ENCODE assay signal across 8 mouse cellular contexts in the genomic region with DNA sequence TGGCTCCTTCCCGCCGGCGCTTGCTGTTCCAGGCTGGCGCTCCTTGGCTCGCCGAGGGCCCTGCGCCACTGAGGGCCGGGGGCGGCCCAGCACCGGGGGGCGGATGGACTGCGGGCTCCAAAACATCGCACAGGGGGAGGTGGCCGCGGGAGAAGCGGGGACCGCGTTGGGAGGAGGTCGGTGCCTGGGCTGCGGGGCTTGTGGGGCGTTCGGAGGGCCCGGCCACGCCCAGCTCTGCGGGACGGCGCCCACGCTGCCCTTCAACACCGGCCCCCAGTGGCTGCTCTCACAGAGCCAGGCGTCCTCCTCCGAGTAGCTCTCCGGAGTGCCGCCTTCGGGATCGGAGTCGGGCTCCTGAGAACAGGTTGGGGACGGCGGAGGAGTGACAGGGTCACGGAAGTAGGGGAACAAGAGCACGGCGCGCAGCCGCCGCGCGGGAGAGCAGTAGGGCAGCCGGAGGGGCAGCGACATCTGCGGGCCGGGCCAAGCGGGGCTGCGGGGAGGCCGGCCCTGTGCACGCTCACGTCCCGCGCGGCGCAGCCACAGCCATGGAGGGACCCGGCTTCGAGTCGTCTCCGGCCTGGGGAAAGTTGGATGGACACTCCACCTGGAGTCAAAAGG. TPM values are rescaled to one million over a fixed set of nuclear protein-coding genes. Genes with fewer than 3 reads are reported as not detected.
DNase-seq lines count a peak whose midpoint lies in the region; ATAC-seq and TF ChIP-seq lines count a peak whose summit lies in the region.

No protein-coding gene starts in this region.

- peak overlapping the region; percentile 89 for H3K4me3 ChIP-seq in E14TG2a.4 (replicated peaks; ENCODE audit: low read length)

- 0 out of 2 replicates have a peak, but pooled peaks cover 1% of the 10 kb centered on the region for H3K9me3 ChIP-seq in E14TG2a.4 (ENCODE audit: low read length)

- H3K36me3 ChIP-seq in E14TG2a.4 (ENCODE audit: insufficient read depth, low read length): no peaks in the 10 kb centered on the region

- DNase-seq in 3134 (ENCODE audit: extremely low read depth, insufficient read length, low spot score): peak; percentile 92
- peak; percentile 23 for DNase-seq in embryo, embryonic 11.5 days (ENCODE audit: low read depth, low spot score)
- peak; percentile 44 to 79 for DNase-seq in gastrocnemius, postnatal 4 days (ENCODE audit: low spot score in 2 of 2)
- peak; percentile 40 to 64 for DNase-seq in left cerebral cortex, adult 18-20 months (ENCODE audit: low spot score in 2 of 2)
- DNase-seq in right cerebral cortex, postnatal 14 days: peak; percentile 55
- DNase-seq in urinary bladder, postnatal 36 days (ENCODE audit: low spot score in 2 of 2): peak; percentile 53 to 70

- ATAC-seq in megakaryocyte, adult 5-6 weeks (ENCODE audit: poor library complexity, severe bottlenecking): peak; percentile 51

- H3K27me3 ChIP-seq in E14TG2a.4 (ENCODE audit: insufficient read depth, low read length): peaks cover 31% of the 10 kb centered on the region

- no peak for TF ChIP-seq CTCF in E14TG2a.4 (conservative IDR thresholded peaks at IDR 0.05; ENCODE audit: low read length)

- peaks cover 25% of the 10 kb centered on the region for H3K4me1 ChIP-seq in E14TG2a.4 (replicated peaks; ENCODE audit: low read depth, low read length)

RNA-seq across cellular contexts. Expression of a gene that starts 0.6 kb away (rescaled TPM):
- total RNA-seq in gastrocnemius, postnatal 4 days (2021): 1 to 10 TPM; 2.4 to 2.9 TPM
- total RNA-seq in left cerebral cortex, adult 18-20 months (2021): under 1 TPM in 1 of 2 experiments, not detected in 1; 0.47 TPM
- total RNA-seq in megakaryocyte, adult 5-6 weeks (2015): 0.98 and 2.9 TPM in 2 replicates
- total RNA-seq in megakaryocyte, adult 5-6 weeks (2017): 3.0 and 4.6 TPM in 2 replicates

RNA-seq across cellular contexts. Expression of a gene that starts 20.4 kb away (rescaled TPM):
- total RNA-seq in gastrocnemius, postnatal 4 days (2021): 10 to 100 TPM; 30.4 to 35.9 TPM
- total RNA-seq in left cerebral cortex, adult 18-20 months (2021): 1 to 10 TPM; 5.9 to 6.8 TPM
- 5.3 and 7.5 TPM in 2 replicates for total RNA-seq in megakaryocyte, adult 5-6 weeks (2015)
- total RNA-seq in megakaryocyte, adult 5-6 weeks (2017): 4.3 and 7.4 TPM in 2 replicates

Comparison
In these comparisons a context has a peak if more than half of its experiments do, and no peak if none do; other contexts are left out.
1. Peak in every context shown above with its lines: DNase-seq, ATAC-seq and H3K4me3 ChIP-seq.
2. DNase-seq: peak in every context shown above with its lines; median percentile 92 in 3134; 62 in gastrocnemius, postnatal 4 days; 62 in urinary bladder, postnatal 36 days; 55 in right cerebral cortex, postnatal 14 days; 52 in left cerebral cortex, adult 18-20 months; 23 in embryo, embryonic 11.5 days.